In the genomic region with DNA sequence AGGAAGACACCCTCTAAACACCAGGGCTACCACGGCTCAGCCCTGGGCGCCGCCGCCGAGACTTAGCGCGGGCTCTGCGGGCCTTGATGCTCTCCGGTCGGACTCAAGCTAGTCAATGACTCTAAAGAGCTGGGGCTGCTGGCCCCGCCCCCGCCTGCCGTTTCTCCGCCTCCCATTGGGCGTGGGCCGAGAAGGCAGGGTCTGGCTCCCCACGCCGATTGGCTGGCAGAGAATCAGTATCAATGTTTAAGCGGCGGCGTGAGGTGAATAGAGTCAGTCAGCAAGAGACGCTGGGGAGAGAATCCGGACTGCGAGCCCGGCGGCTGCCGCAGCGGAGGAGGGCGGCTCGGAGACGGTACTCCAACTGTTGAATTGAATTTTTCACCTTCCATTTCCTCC, we compare ENCODE assay signal across 9 mouse cellular contexts. TPM values are rescaled to one million over a fixed set of nuclear protein-coding genes. Genes with fewer than 3 reads are reported as not detected.
DNase-seq lines count a peak whose midpoint lies in the region; ATAC-seq and TF ChIP-seq lines count a peak whose summit lies in the region.
"Had no signal": no experiment of that assay in that cellular context is flagged by ENCODE, and none has a peak within 500 bp of the region (broad histone marks: within the 10 kb centered on the region; RNA-seq: fewer than 3 reads in every experiment).

A gene (plus strand): TSS at position 276 of the 399 bp plus-strand sequence.

- peak within 1 kb of the TSS; percentile 87 for H3K27ac ChIP-seq in forebrain, embryonic 12.5 days
- peak within 1 kb of the TSS; percentile 61; the same call in 1 of the 2 replicates for H3K27ac ChIP-seq in heart, embryonic 16.5 days (ENCODE audit: low read length)
- H3K27ac ChIP-seq in liver, embryonic 14.5 days = no peak within 1 kb of the TSS
- peak within 1 kb of the TSS; percentile 35; the same call in 1 of the 2 replicates for H3K27ac ChIP-seq in stomach, postnatal 0 days (replicated peaks)

- H3K4me1 ChIP-seq in forebrain, embryonic 12.5 days = peaks cover 12% of the 10 kb centered on the region
- H3K4me1 ChIP-seq in heart, embryonic 16.5 days (ENCODE audit: control insufficient read depth, insufficient read depth, low read length) = peaks cover 14% of the 10 kb centered on the region
- no peaks in the 10 kb centered on the region; a peak in 1 of 4 replicates for H3K4me1 ChIP-seq in liver, embryonic 14.5 days (replicated peaks; ENCODE audit: control insufficient read depth in 2 of 2, insufficient read depth in 2 of 2, low read length in 1 of 2)
- H3K4me1 ChIP-seq in stomach, postnatal 0 days (replicated peaks; ENCODE audit: control insufficient read depth, insufficient read depth) = 0 out of 2 replicates have a peak, but pooled peaks cover 2% of the 10 kb centered on the region

- H3K27me3 ChIP-seq in forebrain, embryonic 12.5 days = peaks cover 18% of the 10 kb centered on the region
- H3K27me3 ChIP-seq in heart, embryonic 16.5 days (ENCODE audit: control insufficient read depth, insufficient read depth, low read length) = peaks cover 22% of the 10 kb centered on the region
- H3K27me3 ChIP-seq in liver, embryonic 14.5 days (ENCODE audit: control insufficient read depth, insufficient read depth, low read length) = peaks cover 54% of the 10 kb centered on the region
- H3K27me3 ChIP-seq in stomach, postnatal 0 days (ENCODE audit: control insufficient read depth, insufficient read depth, low read length) = peaks cover 16% of the 10 kb centered on the region; the same call in 1 of the 2 replicates

- no peak for TF ChIP-seq CTCF in liver, embryonic 14.5 days (IDR thresholded peaks at IDR 0.05; ENCODE audit: low read depth)
- TF ChIP-seq CTCF in stomach, postnatal 0 days (IDR thresholded peaks at IDR 0.05; ENCODE audit: low read depth) = no peak

- peak; percentile 70 for DNase-seq in CD4-positive, CD25-positive, alpha-beta regulatory T cell, adult 2 months (ENCODE audit: low read depth, low spot score)
- DNase-seq in c-Kit-positive CD71-positive TER-119-positive erythroid progenitor cells, embryonic 14.5 days (ENCODE audit: low spot score) = peak; percentile 66
- peak; percentile 95 to 96 for DNase-seq in kidney, postnatal 36 days
- peak; percentile 56 to 65 (median 63) for DNase-seq in liver, embryonic 14.5 days (ENCODE audit: low read depth in 3 of 3, low spot score in 3 of 3)
- peak; percentile 92 for DNase-seq in neural tube, embryonic 10.5 days (ENCODE audit: extremely low spot score, low spot score)
- peak; percentile 95 for DNase-seq in stomach, postnatal 0 days (ENCODE audit: low spot score)

- peak; percentile 92 for ATAC-seq in forebrain, embryonic 12.5 days (ENCODE audit: low FRiP score)
- ATAC-seq in heart, embryonic 16.5 days (replicated peaks; ENCODE audit: extremely low read depth, insufficient read depth, low FRiP score) = peak; percentile 96
- peak; percentile 89 for ATAC-seq in liver, embryonic 14.5 days (ENCODE audit: insufficient read depth)
- peak; percentile 97 for ATAC-seq in stomach, postnatal 0 days (ENCODE audit: low FRiP score, low TSS enrichment)

- no peaks in the 10 kb centered on the region for H3K9me3 ChIP-seq in forebrain, embryonic 12.5 days
- 0 out of 2 replicates have a peak, but pooled peaks cover 2% of the 10 kb centered on the region for H3K9me3 ChIP-seq in heart, embryonic 16.5 days (replicated peaks; ENCODE audit: control insufficient read depth, low read length)
- H3K9me3 ChIP-seq in liver, embryonic 14.5 days (ENCODE audit: control insufficient read depth, low read length) = no peaks in the 10 kb centered on the region
- no peaks in the 10 kb centered on the region for H3K9me3 ChIP-seq in stomach, postnatal 0 days (ENCODE audit: control insufficient read depth, low read length)

- H3K4me2 ChIP-seq in forebrain, embryonic 12.5 days = peak within 1 kb of the TSS; percentile 92
- peak within 1 kb of the TSS; percentile 97 for H3K4me2 ChIP-seq in heart, embryonic 16.5 days (ENCODE audit: low read depth, low read length)
- H3K4me2 ChIP-seq in liver, embryonic 14.5 days (ENCODE audit: low read depth) = peak within 1 kb of the TSS; percentile 63
- peak within 1 kb of the TSS; percentile 80 for H3K4me2 ChIP-seq in stomach, postnatal 0 days (replicated peaks; ENCODE audit: low read depth)

- H3K36me3 ChIP-seq in forebrain, embryonic 12.5 days (replicated peaks) = no peaks in the 10 kb centered on the region
- H3K36me3 ChIP-seq in heart, embryonic 16.5 days (ENCODE audit: control insufficient read depth, insufficient read depth) = no peaks in the 10 kb centered on the region
- no peaks in the 10 kb centered on the region for H3K36me3 ChIP-seq in liver, embryonic 14.5 days (replicated peaks; ENCODE audit: control insufficient read depth, insufficient read depth, low read depth)
- no peaks in the 10 kb centered on the region for H3K36me3 ChIP-seq in stomach, postnatal 0 days (ENCODE audit: control insufficient read depth, insufficient read depth, low read length)
- H3K36me3 ChIP-seq: G1E had no signal

- under 1% methylated on average over 31 of the region's 31 CpGs for WGBS in forebrain, embryonic 12.5 days
- WGBS in heart, embryonic 16.5 days = under 1% methylated on average over 31 of the region's 31 CpGs
- under 1% methylated on average over 31 of the region's 31 CpGs for WGBS in liver, embryonic 14.5 days (ENCODE audit: insufficient replicate concordance)
- under 1% methylated on average over 31 of the region's 31 CpGs for WGBS in stomach, postnatal 0 days

- no peak for TF ChIP-seq EP300 in liver, embryonic 14.5 days (IDR thresholded peaks at IDR 0.05; ENCODE audit: low read depth)
- TF ChIP-seq EP300 in stomach, postnatal 0 days (optimal IDR thresholded peaks at IDR 0.05) = no peak

- H3K4me3 ChIP-seq in forebrain, embryonic 12.5 days (replicated peaks) = peak within 1 kb of the TSS; percentile 55
- peak within 1 kb of the TSS; percentile 68 for H3K4me3 ChIP-seq in heart, embryonic 16.5 days (ENCODE audit: low read length)
- H3K4me3 ChIP-seq in liver, embryonic 14.5 days (ENCODE audit: insufficient read depth in 1 of 2, low read depth in 2 of 2, low read length in 2 of 2) = peak within 1 kb of the TSS; percentile 36 to 73
- peak within 1 kb of the TSS; percentile 50 for H3K4me3 ChIP-seq in stomach, postnatal 0 days (ENCODE audit: low read depth, low read length)

- peak within 1 kb of the TSS; percentile 70 for H3K9ac ChIP-seq in forebrain, embryonic 12.5 days
- peak within 1 kb of the TSS; percentile 72 for H3K9ac ChIP-seq in heart, embryonic 16.5 days (ENCODE audit: low read length)
- no peak within 1 kb of the TSS for H3K9ac ChIP-seq in liver, embryonic 14.5 days (replicated peaks)
- H3K9ac ChIP-seq in stomach, postnatal 0 days (ENCODE audit: low read length) = peak within 1 kb of the TSS; percentile 45; the same call in 1 of the 2 replicates

RNA-seq across cellular contexts. Expression of the gene that starts here (rescaled TPM):
- 8.3 and 8.9 TPM in 2 replicates for polyA plus RNA-seq in forebrain, embryonic 12.5 days (2016; fragmentation: Nextera tagmentation; extraction: Ambion mirVana)
- 3.3 and 4.4 TPM in 2 replicates for polyA plus RNA-seq in heart, embryonic 16.5 days (2015; fragmentation: Nextera tagmentation; extraction: Ambion mirVana)
- polyA plus RNA-seq in liver, embryonic 14.5 days (2012; rRNA removed) = 0.21 and 0.28 TPM in 2 replicates
- 0.57 and 0.73 TPM in 2 replicates for polyA plus RNA-seq in liver, embryonic 14.5 days (2014; fragmentation: Nextera tagmentation; extraction: Ambion mirVana)
- polyA plus RNA-seq in stomach, postnatal 0 days (2015; fragmentation: Nextera tagmentation; extraction: Ambion mirVana) = 2.4 and 2.5 TPM in 2 replicates
- polyA plus RNA-seq: G1E had no signal

Comparison
In these comparisons a context has a peak if more than half of its experiments do, and no peak if none do; other contexts are left out.
1. Peak in DNase-seq, ATAC-seq, H3K4me3 ChIP-seq and H3K4me2 ChIP-seq in liver, embryonic 14.5 days; RNA of the gene not detected or under 1 TPM.